Mouse (Mus musculus) heart, postnatal 0 days (tissue): ENCODE measurements around the gene Zfp60. TPM values are rescaled to one million over a fixed set of nuclear protein-coding genes. Genes with fewer than 3 reads are reported as not detected.

Experiments
- ATAC-seq: fragments of 200-750 bp; cut with Nextera tagmentation; 2 replicates; pipeline ENCODE4 v1.8.0; 2017; ENCODE audit warnings: low read depth, moderate number of reproducible peaks, moderate library complexity; ENCODE audit not compliant: insufficient read depth
- DNase-seq: peaks from one replicate; pipeline ENCODE4 v3.0.0-alpha.2; 2016; ENCODE audit warnings: low spot score
- H3K27ac ChIP-seq: fragments of 300-500 bp; sonication (generic); 2 replicates; pipeline ENCODE4 v1.5.1; 2014; ENCODE audit warnings: low read depth, mild to moderate bottlenecking
- H3K27me3 ChIP-seq: fragments of 300-500 bp; sonication (generic); 2 replicates; pipeline ENCODE4 v1.6.1; 2014; ENCODE audit warnings: low read length, mixed read lengths; ENCODE audit not compliant: control insufficient read depth, insufficient read depth
- H3K36me3 ChIP-seq: fragments of 300-500 bp; sonication (generic); replicated peaks from 2 replicates; pipeline ENCODE4 v1.6.1; 2014; ENCODE audit warnings: low read length, mixed read lengths; ENCODE audit not compliant: control insufficient read depth, insufficient read depth
- H3K4me1 ChIP-seq: fragments of 300-500 bp; sonication (generic); 2 replicates; pipeline ENCODE4 v1.6.1; 2014; ENCODE audit warnings: antibody characterized with exemption; ENCODE audit not compliant: control insufficient read depth, insufficient read depth
- H3K4me2 ChIP-seq: fragments of 300-500 bp; sonication (generic); 2 replicates; pipeline ENCODE4 v1.6.1; 2014; ENCODE audit warnings: low read depth, mild to moderate bottlenecking, low read length, moderate library complexity
- H3K4me3 ChIP-seq: fragments of 300-500 bp; sonication (generic); 2 replicates; pipeline ENCODE4 v1.5.1; 2014; ENCODE audit warnings: low read depth, low read length
- H3K9ac ChIP-seq: fragments of 300-500 bp; sonication (generic); replicated peaks from 2 replicates; pipeline ENCODE4 v1.6.1; 2014; ENCODE audit warnings: low read depth, low read length, mixed read lengths
- H3K9me3 ChIP-seq: fragments of 300-500 bp; sonication (generic); replicated peaks from 2 replicates; pipeline ENCODE4 v1.6.1; 2016; ENCODE audit warnings: low read length; ENCODE audit not compliant: control insufficient read depth
- CTCF ChIP-seq: IDR thresholded peaks from 2 replicates; pipeline ENCODE4 v1.5.1; 2016; ENCODE audit warnings: antibody characterized with exemption, control low read depth, low read depth
- EP300 ChIP-seq: IDR thresholded peaks from 2 replicates; pipeline ENCODE4 v1.6.1; 2016; ENCODE audit warnings: antibody characterized with exemption, low read depth
- WGBS: fragments of 180-500 bp; shearing (Covaris S2); extraction: QIAGEN DNeasy Blood & Tissue Kit; methylation state at CpG from one replicate; pipeline ENCODE4 v1.1.7; 2014; 5-methylcytosine and 5-hydroxymethylcytosine counted together
- polyA plus RNA-seq: library from polyadenylated mRNA; unstranded; fragments of >200 nt; fragmentation: Nextera tagmentation; extraction: Ambion mirVana; gene quantifications from 2 replicates; pipeline ENCODE4 v1.2.1, GENCODE M21; 2015
- total RNA-seq: library from RNA; depleted of rRNA; stranded (reverse); fragments of >200 nt; gene quantifications from 2 replicates; pipeline ENCODE4 v1.2.3, GENCODE M21; 2014; ENCODE audit warnings: low replicate concordance

Gene Zfp60
- total and polyA plus RNA-seq, 2 experiments from 2014 or later, result 3.8 to 11.1 TPM

GRCm38 (mm10) chr7:27710402-27710801 lies 20.8 kb upstream of the Zfp60 start:
- 84% methylated on average over 7 of the region's 7 CpGs for WGBS
- Histone ChIP-seq H3K36me3 (no peaks in the 10 kb centered on the region), H3K9me3 (peaks cover 5% of the 10 kb centered on the region), H3K4me1 (no peaks in the 10 kb centered on the region), H3K4me3 (no peak overlapping the region), H3K27me3 (no peaks in the 10 kb centered on the region), H3K9ac (no peak overlapping the region), H3K4me2 (no peak overlapping the region), H3K27ac (no peak overlapping the region)
- ATAC-seq (no peak), DNase-seq (no peak)
- TF ChIP-seq CTCF (no peak), EP300 (no peak)

- TF ChIP-seq EP300 (no peak), CTCF (no peak)
- no peaks in the 10 kb centered on the region for H3K4me1 ChIP-seq
- WGBS, result 91% methylated on average over 8 of the region's 8 CpGs
Measured at GRCm38 (mm10) chr7:27721951-27722350, 9.2 kb upstream of the Zfp60 start.

DNA sequence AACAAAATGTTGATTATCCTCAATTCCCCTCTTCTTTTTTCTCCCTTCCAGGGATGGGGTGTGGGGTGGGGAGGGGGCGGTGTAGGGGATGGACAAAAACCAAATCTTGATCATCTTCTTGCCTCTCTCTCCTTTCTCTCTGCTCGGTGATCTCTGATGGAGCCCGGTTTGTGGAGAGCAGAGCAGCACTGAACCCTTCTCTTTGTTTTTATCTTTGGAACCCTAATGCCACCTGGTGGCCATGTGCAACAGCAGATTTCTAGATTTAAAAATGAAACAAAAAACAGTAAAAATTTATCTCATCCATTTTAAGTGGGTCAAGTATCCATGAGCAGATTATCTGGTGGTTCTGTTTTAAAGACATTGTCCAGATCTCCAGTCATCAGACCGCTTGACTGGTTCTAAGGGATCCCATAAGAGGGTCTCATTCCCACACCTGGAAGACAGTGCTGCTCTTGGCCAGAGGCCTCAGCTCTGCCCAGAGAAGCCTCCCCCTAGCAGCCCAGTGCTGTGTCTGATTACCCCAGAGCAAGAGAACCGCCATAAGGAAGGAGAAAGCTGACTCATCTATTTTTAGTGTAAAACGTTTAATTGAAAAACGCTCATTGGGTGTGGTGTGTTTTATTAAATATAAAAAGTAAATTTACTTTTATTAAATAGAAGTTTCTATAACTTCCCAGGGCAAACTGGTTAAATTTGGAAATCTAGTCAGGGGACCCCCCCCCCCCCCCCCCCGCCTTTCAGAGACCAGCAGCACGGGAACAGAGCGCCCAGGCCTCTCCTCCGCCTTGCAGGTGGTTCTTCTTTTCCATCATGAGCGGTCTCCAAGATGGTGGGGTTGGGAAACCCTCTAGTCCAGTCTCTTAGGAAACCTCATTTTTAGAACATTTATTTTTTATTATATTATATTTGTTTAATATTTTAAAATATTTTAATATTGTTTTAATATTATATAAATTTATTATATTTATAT lies 5.3 kb upstream of the Zfp60 start:
- Histone ChIP-seq H3K4me2 (no peak overlapping the region), H3K36me3 (no peaks in the 10 kb centered on the region), H3K27me3 (no peaks in the 10 kb centered on the region), H3K4me1 (no peaks in the 10 kb centered on the region), H3K9ac (no peak overlapping the region), H3K27ac (no peak overlapping the region), H3K4me3 (no peak overlapping the region), H3K9me3 (no peaks in the 10 kb centered on the region)
- DNase-seq (peak; percentile 29), ATAC-seq (peak; percentile 36; the same call in 1 of the 2 replicates)
- 39% methylated on average over 12 of the region's 12 CpGs for WGBS
- TF ChIP-seq CTCF, result peak; percentile 56
- TF ChIP-seq EP300, result no peak

More at GRCm38 (mm10) chr7:27721951-27722350, 9.2 kb upstream of the Zfp60 start:
- DNase-seq (no peak), ATAC-seq (no peak)
- no peak overlapping the region for H3K27ac ChIP-seq
- no peak overlapping the region for H3K4me3 ChIP-seq
- no peaks in the 10 kb centered on the region for H3K9me3 ChIP-seq
- no peak overlapping the region for H3K4me2 ChIP-seq
- no peak overlapping the region for H3K9ac ChIP-seq
- no peaks in the 10 kb centered on the region for H3K27me3 ChIP-seq
- no peaks in the 10 kb centered on the region for H3K36me3 ChIP-seq

DNA sequence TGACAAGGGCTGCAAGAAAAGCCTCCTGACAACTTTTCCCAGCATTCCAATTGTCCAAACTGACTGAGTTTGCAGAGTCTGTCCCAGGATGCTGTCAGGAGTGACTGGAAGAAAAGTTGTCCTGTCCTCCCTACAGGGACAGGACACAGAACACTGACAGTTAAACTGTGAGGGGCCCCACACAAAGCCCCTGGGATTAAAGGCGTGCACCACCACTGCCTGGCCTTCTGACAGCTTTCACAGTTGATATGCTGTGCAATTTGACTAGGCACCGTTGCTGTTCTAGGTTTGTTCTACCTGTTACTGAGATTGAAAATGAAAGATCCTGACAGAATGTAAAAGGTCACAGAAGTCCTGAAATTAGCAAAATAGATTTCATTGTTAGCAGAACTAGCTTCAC lies 3.7 kb upstream of the Zfp60 start:
- ATAC-seq, result no peak

GRCm38 (mm10) chr7:27731946-27732345 lies 757 bp downstream of the Zfp60 start:
- Histone ChIP-seq H3K27me3 (no peaks in the 10 kb centered on the region), H3K4me3 (peak overlapping the region; percentile 75), H3K9ac (peak overlapping the region; percentile 67), H3K4me1 (peaks cover 15% of the 10 kb centered on the region), H3K27ac (peak overlapping the region; percentile 89), H3K4me2 (peak overlapping the region; percentile 91), H3K9me3 (no peaks in the 10 kb centered on the region), H3K36me3 (no peaks in the 10 kb centered on the region)
- TF ChIP-seq EP300, result no peak
- TF ChIP-seq CTCF, result no peak
- WGBS, result 8% methylated on average over 12 of the region's 12 CpGs
- ATAC-seq, result no peak
- no peak for DNase-seq

More for the DNA sequence above, 3.7 kb upstream of the Zfp60 start:
- DNase-seq, result no peak
- H3K27me3 ChIP-seq, result no peaks in the 10 kb centered on the region
- H3K4me2 ChIP-seq, result no peak overlapping the region
- no peaks in the 10 kb centered on the region for H3K9me3 ChIP-seq
- H3K4me1 ChIP-seq, result peaks cover 6% of the 10 kb centered on the region
- WGBS, result 48% methylated on average over 2 of the region's 2 CpGs
- H3K36me3 ChIP-seq, result no peaks in the 10 kb centered on the region
- TF ChIP-seq CTCF, result no peak
- TF ChIP-seq EP300, result no peak
- no peak overlapping the region for H3K27ac ChIP-seq
- no peak overlapping the region for H3K9ac ChIP-seq
- no peak overlapping the region for H3K4me3 ChIP-seq
